Mouse (Mus musculus): ENCODE results near the gene Mvb12b.

- TF ChIP-seq CTCF (IDR thresholded peaks at IDR 0.05 in 2 of 3, conservative IDR thresholded peaks at IDR 0.05 in 1 of 3; ENCODE audit: control insufficient read depth in 1 of 3, insufficient read depth in 1 of 3, low read depth in 2 of 3, low read length in 3 of 3, poor library complexity in 1 of 3, severe bottlenecking in 1 of 3) = peak; percentile 47 to 61 (median 55)
- no peak for TF ChIP-seq GABPA (IDR thresholded peaks at IDR 0.05; ENCODE audit: low read depth, low read length)
- TF ChIP-seq JUND (IDR thresholded peaks at IDR 0.05; ENCODE audit: low read depth, low read length) = no peak
- no peak for TF ChIP-seq POLR2A (IDR thresholded peaks at IDR 0.05; ENCODE audit: control insufficient read depth in 1 of 2, insufficient read depth in 1 of 2, low read depth in 1 of 2, low read length in 2 of 2, poor library complexity in 1 of 2)
- no peak for TF ChIP-seq KAT2A (conservative IDR thresholded peaks at IDR 0.05; ENCODE audit: low read depth, low read length)
- no peak for TF ChIP-seq GATA1 (IDR thresholded peaks at IDR 0.05; ENCODE audit: low read depth, low read length)
These were observed 188.8 kb downstream of the Mvb12b start for GRCm38 (mm10) chr2:33698898-33699297.

Data from MEL (cell line).